Mouse (Mus musculus) layer of hippocampus, adult 2 months (tissue): ENCODE measurements around the gene Dnm3. TPM values are rescaled to one million over a fixed set of nuclear protein-coding genes. Genes with fewer than 3 reads are reported as not detected.

Experiments
- DNase-seq, 2 experiments: peaks; one replicate each; pipeline ENCODE4 v3.0.0; 2022; ENCODE audit warnings: low spot score in 2 of 2
- H3K27ac ChIP-seq: fragments of 200-600 bp; 2 replicates; pipeline ENCODE4 v1.8.1; 2022
- H3K4me3 ChIP-seq: fragments of 200-600 bp; 2 replicates; pipeline ENCODE4 v1.8.1; 2022; ENCODE audit warnings: mild to moderate bottlenecking
- CTCF ChIP-seq: fragments of 200-600 bp; conservative IDR thresholded peaks from 2 replicates; pipeline ENCODE4 v1.8.1; 2022; ENCODE audit warnings: antibody characterized with exemption, mild to moderate bottlenecking, moderate library complexity
- total RNA-seq, 2 experiments: library from RNA; stranded (reverse); gene quantifications; 2 replicates each; pipeline ENCODE4 v1.2.3; 2021

Dnm3 gene
- total RNA-seq, 2 experiments from 2014 or later, result 78.5 to 79.1 TPM

- no peak overlapping the region for H3K4me3 ChIP-seq
- no peak for DNase-seq
- TF ChIP-seq CTCF, result no peak
- H3K27ac ChIP-seq, result no peak overlapping the region
These were observed 298.4 kb downstream of the Dnm3 start for GRCm38 (mm10) chr1:162179401-162179800.

- no peak for DNase-seq
- no peak overlapping the region for H3K27ac ChIP-seq
- no peak for TF ChIP-seq CTCF
- no peak overlapping the region for H3K4me3 ChIP-seq
These were observed 305.0 kb downstream of the Dnm3 start for GRCm38 (mm10) chr1:162172806-162173205.

DNA sequence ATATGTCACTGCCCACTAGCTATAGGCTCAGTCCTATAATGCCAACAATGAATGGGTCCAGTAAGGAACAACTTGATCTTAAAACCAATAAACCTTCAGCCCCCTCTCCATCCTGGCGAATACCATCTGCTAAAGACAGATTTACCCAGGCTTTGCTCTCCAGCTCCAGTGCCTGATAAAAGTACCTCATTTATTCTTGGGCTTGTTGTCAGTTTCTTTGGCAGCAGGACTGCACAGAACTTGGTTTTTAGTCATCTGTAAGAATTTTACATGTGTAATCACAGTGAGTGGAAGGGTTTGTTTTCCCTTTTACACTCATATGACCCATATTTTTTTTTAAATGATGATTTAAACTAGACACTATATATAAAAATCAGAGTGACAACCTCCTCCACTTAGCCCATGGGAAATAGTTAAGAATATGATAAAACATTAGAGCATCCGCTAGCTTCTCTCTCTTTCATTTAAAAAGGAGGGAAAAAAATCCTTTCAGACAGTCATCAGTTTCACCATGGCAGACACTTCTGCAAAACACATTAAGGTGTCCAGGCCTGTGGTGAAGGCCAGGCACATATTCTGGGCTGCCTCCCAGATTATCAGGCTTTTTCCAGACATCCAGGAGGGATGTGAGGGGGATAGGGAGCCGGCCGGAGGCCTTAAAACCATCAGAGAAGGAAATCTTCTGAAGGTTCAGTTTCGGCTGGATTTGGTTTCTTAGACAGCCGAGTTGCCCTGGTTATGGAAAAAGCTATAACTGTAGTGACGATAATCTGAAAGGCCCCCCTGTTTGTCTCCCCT is 313.9 kb downstream of the Dnm3 start:
- H3K4me3 ChIP-seq, result no peak overlapping the region
- peak overlapping the region; percentile 29; the same call in 1 of the 2 replicates for H3K27ac ChIP-seq
- DNase-seq, result no peak
- no peak for TF ChIP-seq CTCF

DNA sequence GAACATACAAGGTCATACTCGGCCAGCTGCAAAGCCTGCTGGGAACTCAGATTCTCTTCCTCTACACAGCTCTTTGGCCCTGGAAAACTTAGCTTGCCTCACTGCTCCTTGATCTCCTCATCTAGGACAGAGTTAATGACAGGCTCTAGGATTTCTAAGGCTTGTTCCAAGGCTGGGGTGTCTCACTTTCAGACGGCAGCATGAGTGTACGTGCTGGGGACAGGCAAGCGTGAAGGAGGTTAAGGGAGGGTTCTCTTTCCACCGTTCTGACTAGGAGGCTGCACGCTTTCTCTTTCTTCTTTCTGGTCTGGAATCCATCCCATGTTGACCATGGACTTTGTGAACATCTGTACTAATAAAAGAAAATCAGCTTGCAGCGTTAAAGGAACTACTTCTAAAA is 315.2 kb downstream of the Dnm3 start:
- no peak for TF ChIP-seq CTCF
- H3K4me3 ChIP-seq, result no peak overlapping the region
- H3K27ac ChIP-seq, result no peak overlapping the region
- DNase-seq, result no peak

GRCm38 (mm10) chr1:162162249-162162648 is 315.6 kb downstream of the Dnm3 start:
- Histone ChIP-seq H3K4me3 (no peak overlapping the region), H3K27ac (no peak overlapping the region)
- no peak for TF ChIP-seq CTCF
- DNase-seq, result no peak

- Histone ChIP-seq H3K4me3 (no peak overlapping the region), H3K27ac (no peak overlapping the region)
- no peak for DNase-seq
- TF ChIP-seq CTCF, result no peak
These were observed 317.1 kb downstream of the Dnm3 start for GRCm38 (mm10) chr1:162160718-162161117.

GRCm38 (mm10) chr1:162158486-162158885 is 319.3 kb downstream of the Dnm3 start:
- Histone ChIP-seq H3K27ac (peak overlapping the region; percentile 52), H3K4me3 (no peak overlapping the region)
- no peak for DNase-seq
- TF ChIP-seq CTCF, result no peak

GRCm38 (mm10) chr1:162157659-162158058 is 320.2 kb downstream of the Dnm3 start:
- DNase-seq, result no peak
- TF ChIP-seq CTCF, result no peak
- Histone ChIP-seq H3K27ac (no peak overlapping the region), H3K4me3 (no peak overlapping the region)

GRCm38 (mm10) chr1:162156873-162157272 is 321.0 kb downstream of the Dnm3 start:
- H3K27ac ChIP-seq, result no peak overlapping the region
- H3K4me3 ChIP-seq, result no peak overlapping the region
- no peak for DNase-seq
- no peak for TF ChIP-seq CTCF

DNA sequence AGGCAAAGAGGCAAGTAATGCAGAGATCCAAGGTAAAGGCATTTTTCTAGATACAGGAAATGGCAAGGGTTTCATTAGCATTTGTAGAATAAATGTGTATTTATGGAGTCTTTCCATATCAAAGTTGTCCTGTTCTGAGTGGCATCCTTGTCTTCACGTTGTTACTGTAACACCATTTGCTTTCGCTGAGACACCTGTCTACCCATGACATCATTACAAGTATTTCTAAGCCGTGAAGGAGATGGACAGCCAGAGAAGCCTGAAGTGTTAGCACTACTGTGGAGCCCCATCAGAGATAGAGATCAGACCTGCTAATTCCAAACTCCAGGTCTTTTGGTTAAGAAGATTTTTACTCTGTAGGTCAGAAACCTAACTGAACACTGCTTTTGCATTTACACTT is 322.3 kb downstream of the Dnm3 start:
- Histone ChIP-seq H3K27ac (no peak overlapping the region), H3K4me3 (no peak overlapping the region)
- DNase-seq, result no peak
- no peak for TF ChIP-seq CTCF

DNA sequence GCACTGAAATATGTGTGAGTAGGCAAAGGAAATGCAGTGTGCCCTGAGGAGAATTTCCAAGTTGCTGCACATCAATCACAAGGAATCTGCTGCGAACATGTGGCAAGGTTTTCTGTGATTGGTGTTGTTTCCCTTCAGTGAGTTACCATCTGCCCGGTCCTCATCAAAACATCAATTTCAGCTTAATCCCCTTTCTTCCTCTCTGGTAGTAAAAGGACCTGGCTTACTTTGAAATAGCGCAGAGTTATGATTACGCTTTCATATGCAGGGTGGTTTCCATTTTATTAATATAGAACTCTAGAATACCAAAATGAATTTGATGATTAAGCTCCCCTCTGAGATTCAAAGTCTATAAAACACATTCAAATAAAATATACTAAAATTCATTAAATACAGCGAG is 324.7 kb downstream of the Dnm3 start:
- TF ChIP-seq CTCF, result no peak
- no peak for DNase-seq

GRCm38 (mm10) chr1:162149730-162150129 is 328.1 kb downstream of the Dnm3 start:
- TF ChIP-seq CTCF, result no peak
- Histone ChIP-seq H3K4me3 (no peak overlapping the region), H3K27ac (no peak overlapping the region)
- DNase-seq, result no peak

More for the DNA sequence above, 324.7 kb downstream of the Dnm3 start:
- H3K4me3 ChIP-seq, result no peak overlapping the region
- no peak overlapping the region for H3K27ac ChIP-seq

GRCm38 (mm10) chr1:162147554-162147953 is 330.3 kb downstream of the Dnm3 start:
- TF ChIP-seq CTCF, result no peak
- H3K27ac ChIP-seq, result no peak overlapping the region
- no peak overlapping the region for H3K4me3 ChIP-seq
- DNase-seq, result no peak

DNA sequence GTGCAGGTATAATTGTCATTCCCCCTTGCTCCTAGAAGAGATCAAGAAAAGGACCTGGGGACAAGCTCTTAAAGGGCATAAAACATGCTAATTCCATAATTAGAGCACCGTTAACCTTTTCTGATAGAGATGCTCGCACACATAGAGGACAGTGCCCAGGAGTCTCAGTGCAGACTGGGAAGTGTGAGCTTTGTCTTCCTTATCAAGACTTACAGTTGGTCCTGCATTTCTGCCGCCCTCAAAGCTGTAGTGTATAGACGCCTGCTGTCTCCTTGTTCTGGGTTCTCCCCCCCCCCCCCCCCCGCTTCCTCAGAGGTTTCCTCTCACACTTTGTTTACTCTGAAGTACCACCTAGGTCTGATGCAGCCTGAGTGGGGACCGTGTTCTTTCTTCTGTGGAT is 332.1 kb downstream of the Dnm3 start:
- no peak for TF ChIP-seq CTCF
- Histone ChIP-seq H3K4me3 (no peak overlapping the region), H3K27ac (no peak overlapping the region)
- no peak for DNase-seq
